Mouse (Mus musculus) erythroblast, embryonic 14.5 days (primary cell): Measurements from ENCODE around the gene Neil3. TPM values are rescaled to one million over a fixed set of nuclear protein-coding genes. Genes with fewer than 3 reads are reported as not detected.

Source experiments
- H3K27me3 ChIP-seq: 2 replicates; pipeline ENCODE4 v1.6.1; 2012; ENCODE audit warnings: inconsistent platforms; ENCODE audit not compliant: control insufficient read depth
- H3K36me3 ChIP-seq: 2 replicates; pipeline ENCODE4 v1.6.1; 2012; ENCODE audit warnings: mild to moderate bottlenecking, inconsistent platforms; ENCODE audit not compliant: control insufficient read depth
- H3K4me1 ChIP-seq: 2 replicates; pipeline ENCODE4 v1.6.1; 2012; ENCODE audit warnings: inconsistent platforms; ENCODE audit not compliant: control insufficient read depth
- H3K4me3 ChIP-seq: replicated peaks from 2 replicates; pipeline ENCODE3; 2012; ENCODE audit warnings: moderate library complexity, mild to moderate bottlenecking, inconsistent platforms
- H3K9me3 ChIP-seq: 2 replicates; pipeline ENCODE4 v1.6.1; 2012; ENCODE audit warnings: low read length, inconsistent platforms, mixed read lengths; ENCODE audit not compliant: control insufficient read depth
- GATA1 ChIP-seq: IDR thresholded peaks from 2 replicates; pipeline ENCODE4 v1.6.1; 2012; ENCODE audit warnings: low read length, inconsistent platforms, mixed read lengths
- TAL1 ChIP-seq: IDR thresholded peaks from 3 replicates; pipeline ENCODE4 v1.6.1; 2012; ENCODE audit warnings: low read length, inconsistent platforms, mixed read lengths
- polyA plus RNA-seq: library from polyadenylated mRNA; stranded (reverse); fragments of >175 nt; gene quantifications from 2 replicates; pipeline ENCODE4 v1.2.3, GENCODE M21; 2012

Neil3 gene
- polyA plus RNA-seq, 1 experiment = 1.4 TPM

DNA sequence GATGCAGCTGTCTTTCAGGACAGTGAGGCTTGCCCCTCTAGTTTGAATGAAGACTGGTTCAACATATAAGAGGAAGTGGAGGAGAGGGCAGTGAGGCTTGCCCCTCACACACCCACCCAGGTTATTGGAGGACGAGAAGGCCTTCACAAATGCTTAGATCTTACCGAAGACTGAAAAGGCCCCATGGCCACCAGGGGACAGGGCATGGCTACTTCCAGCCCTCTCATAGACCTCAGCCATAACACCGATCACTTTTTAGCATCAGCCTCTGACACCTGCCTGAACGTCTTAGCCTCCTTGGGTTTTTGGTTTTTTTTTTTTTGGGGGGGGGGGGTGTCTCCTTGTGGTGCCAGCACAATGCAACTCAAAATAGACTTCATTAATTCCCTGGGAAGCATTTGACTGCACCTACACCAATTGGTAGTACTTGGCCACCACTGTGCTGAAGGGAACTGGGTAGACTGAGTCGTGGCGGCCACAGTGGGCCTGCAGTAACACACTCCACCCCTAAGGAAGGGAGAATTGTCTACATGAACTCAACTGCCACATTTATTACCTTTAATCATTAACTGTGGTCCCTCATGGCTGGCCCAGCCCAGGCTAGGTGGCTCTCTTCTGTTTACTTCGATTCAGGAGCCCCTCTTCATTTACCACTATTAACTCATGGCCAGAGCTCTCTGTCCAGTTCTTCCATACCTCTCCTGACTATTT is 25.1 kb downstream of the Neil3 start:
- H3K27me3 ChIP-seq = no peaks in the 10 kb centered on the region
- H3K4me1 ChIP-seq = no peaks in the 10 kb centered on the region
- TF ChIP-seq GATA1 = no peak
- TF ChIP-seq TAL1 = no peak
- no peak overlapping the region for H3K4me3 ChIP-seq
- H3K36me3 ChIP-seq = peaks cover 62% of the 10 kb centered on the region
- no peaks in the 10 kb centered on the region for H3K9me3 ChIP-seq

DNA sequence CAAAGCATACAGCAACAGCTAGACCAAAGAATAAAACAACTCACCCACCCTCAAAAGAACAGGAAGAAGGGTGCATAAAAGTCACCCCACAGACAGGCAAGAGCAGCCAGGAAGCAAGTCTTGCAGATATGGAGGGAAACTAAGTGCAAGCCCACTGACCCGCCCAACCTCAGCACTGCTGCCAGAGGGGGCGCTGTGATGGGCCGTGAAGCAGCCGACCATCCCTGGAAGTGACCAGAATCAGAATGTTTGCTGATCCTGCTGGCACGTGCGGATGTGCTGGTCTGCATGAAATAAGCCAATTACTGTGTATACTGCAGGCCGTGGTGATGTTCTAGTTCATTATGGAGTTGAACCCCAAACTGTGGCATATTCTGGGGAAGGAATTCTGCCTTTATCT is 26.6 kb downstream of the Neil3 start:
- H3K36me3 ChIP-seq = peaks cover 70% of the 10 kb centered on the region
- TF ChIP-seq TAL1 = no peak
- no peak for TF ChIP-seq GATA1
- no peaks in the 10 kb centered on the region for H3K9me3 ChIP-seq
- H3K4me3 ChIP-seq = no peak overlapping the region
- H3K27me3 ChIP-seq = no peaks in the 10 kb centered on the region
- H3K4me1 ChIP-seq = no peaks in the 10 kb centered on the region

DNA sequence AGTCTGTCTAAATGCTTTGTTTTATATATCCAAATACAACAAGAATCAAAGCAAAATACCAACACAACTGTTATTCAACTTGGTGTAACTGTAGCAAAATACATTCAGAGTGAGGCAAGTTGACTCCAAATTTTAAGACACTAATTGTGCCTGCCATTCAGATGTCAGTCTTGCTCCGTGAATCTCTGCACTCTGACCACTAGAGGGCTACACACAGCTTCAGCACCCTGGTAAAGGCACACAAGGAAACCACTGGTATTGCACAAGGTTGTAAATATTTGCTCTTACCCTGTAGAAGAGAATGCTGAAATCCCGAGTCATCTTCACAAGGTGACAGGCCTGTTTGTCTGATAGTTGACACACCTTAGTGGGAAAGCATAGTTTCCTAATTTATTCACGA is 31.8 kb downstream of the Neil3 start:
- H3K36me3 ChIP-seq = peaks cover 89% of the 10 kb centered on the region
- H3K27me3 ChIP-seq = no peaks in the 10 kb centered on the region
- TF ChIP-seq GATA1 (no peak), TAL1 (no peak)
- no peaks in the 10 kb centered on the region for H3K4me1 ChIP-seq
- no peak overlapping the region for H3K4me3 ChIP-seq
- no peaks in the 10 kb centered on the region for H3K9me3 ChIP-seq

DNA sequence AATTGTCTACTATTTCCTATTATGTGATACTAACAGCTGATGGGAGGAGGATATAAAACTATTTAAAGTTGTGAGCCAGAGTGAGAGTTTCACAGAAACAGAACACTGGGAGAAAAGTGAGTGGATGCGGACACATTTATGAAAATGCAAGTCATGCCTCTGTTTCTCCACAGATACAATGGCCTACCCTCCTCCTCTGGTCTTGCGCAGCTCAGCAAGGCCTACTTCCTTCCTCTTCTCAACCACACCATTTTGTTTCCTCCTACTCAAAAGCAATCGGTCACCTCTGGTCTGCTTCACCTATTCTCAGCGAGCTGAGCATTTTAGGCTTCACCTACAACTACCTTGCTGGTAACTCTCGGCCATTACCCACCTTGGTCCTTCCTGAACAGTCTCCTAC is 34.0 kb downstream of the Neil3 start:
- H3K4me3 ChIP-seq = no peak overlapping the region
- TF ChIP-seq GATA1 (no peak), TAL1 (no peak)
- peaks cover 92% of the 10 kb centered on the region for H3K36me3 ChIP-seq
- H3K9me3 ChIP-seq = no peaks in the 10 kb centered on the region
- H3K4me1 ChIP-seq = no peaks in the 10 kb centered on the region
- no peaks in the 10 kb centered on the region for H3K27me3 ChIP-seq

DNA sequence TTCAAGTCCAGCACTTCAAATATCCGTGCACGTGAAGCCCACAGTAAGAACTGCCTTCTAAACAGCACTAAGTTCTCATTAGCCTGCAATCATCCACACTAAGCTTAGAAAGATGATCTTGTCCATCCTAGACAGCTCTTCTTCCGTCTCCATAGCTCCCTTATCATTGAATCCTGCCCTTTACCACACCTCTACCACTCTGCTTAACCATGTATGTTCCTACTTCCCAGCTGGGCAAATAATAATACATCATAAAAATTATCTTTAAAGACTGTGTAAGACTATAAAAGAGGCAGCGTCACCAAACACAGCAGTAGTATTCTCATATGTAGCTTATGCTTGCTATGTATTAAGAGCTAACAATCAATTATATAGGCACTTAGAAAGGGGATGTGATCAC is 35.2 kb downstream of the Neil3 start:
- Histone ChIP-seq H3K9me3 (no peaks in the 10 kb centered on the region), H3K36me3 (peaks cover 92% of the 10 kb centered on the region), H3K27me3 (no peaks in the 10 kb centered on the region), H3K4me3 (no peak overlapping the region), H3K4me1 (no peaks in the 10 kb centered on the region)
- TF ChIP-seq TAL1 (no peak), GATA1 (no peak)

DNA sequence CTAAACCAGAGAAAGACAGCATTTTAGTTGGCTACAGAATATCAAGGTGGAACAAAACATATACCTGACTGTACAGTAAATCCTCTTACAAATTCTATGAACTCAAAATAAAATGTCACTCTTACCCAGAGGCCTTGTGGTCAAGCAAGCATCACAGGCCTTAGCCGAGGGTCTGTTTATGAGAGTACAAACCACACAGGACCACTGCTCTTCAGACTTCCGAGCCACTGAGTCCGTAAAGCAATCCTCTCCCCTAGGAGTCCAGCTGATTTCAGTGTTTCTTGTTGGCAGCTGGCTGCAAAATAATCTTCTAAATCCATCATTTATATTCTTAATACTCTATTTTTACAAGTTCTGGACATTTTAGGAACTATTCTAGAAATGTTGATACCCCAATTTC is 38.0 kb downstream of the Neil3 start:
- H3K9me3 ChIP-seq = no peaks in the 10 kb centered on the region
- peaks cover 94% of the 10 kb centered on the region for H3K36me3 ChIP-seq
- no peaks in the 10 kb centered on the region for H3K4me1 ChIP-seq
- TF ChIP-seq GATA1 (no peak), TAL1 (no peak)
- H3K27me3 ChIP-seq = no peaks in the 10 kb centered on the region
- H3K4me3 ChIP-seq = no peak overlapping the region

DNA sequence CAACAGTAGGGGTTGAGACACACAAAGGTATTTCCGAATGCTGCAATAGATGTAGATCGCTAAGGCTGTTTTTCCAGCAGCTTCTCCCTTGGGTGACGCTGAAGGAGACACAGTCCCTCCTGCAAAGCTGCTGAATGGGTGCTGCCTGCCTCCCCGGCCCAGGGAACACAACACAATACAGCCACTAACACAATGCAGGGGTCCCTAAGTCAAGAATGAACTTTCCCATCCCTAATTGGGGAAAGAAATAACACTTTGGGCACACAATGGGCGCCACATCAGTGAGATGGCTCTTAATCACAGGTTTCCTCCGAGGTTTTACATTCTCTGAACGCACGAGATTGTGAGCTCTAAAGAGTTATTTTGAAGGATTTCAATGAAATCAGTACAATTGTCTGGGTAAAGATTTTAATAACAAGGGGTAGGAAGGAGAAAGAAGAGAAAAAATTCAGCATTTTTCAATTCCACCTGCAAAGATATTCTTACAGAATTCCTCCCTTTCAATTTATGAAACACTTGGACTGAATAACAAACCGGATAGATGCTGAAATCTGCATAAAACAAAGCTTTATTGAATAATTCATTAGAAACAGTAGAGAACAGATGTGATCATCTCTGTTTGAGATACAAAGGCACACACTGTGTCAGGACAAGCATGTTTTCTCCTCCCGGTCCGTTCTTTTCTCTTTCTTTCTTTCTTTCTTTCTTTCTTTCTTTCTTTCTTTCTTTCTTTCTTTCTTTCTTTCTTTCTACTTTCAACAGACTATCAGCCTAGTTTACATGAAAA is 38.6 kb downstream of the Neil3 start:
- H3K4me1 ChIP-seq = no peaks in the 10 kb centered on the region
- H3K4me3 ChIP-seq = no peak overlapping the region
- no peaks in the 10 kb centered on the region for H3K9me3 ChIP-seq
- TF ChIP-seq GATA1 = no peak
- no peak for TF ChIP-seq TAL1
- no peaks in the 10 kb centered on the region for H3K27me3 ChIP-seq
- H3K36me3 ChIP-seq = peaks cover 94% of the 10 kb centered on the region

DNA sequence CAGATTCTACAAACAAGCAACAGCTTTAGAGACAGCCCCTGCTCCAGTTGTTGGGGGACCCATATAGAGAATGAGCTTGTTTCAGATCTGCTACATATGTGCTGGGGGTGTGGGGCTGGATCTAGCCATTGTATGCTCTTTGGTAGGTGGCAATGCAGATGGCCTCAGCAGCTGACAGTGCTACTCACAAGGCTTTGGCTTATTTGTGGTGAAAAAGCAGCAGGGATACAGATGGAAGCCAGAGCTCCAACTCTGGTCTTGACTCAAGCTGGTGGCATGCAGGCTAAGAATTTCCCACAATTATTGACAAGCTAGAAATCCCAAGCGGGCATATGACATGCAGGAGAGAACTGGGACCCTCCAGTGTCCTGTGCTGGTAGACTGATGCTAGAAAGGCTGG is 40.8 kb downstream of the Neil3 start:
- H3K36me3 ChIP-seq = peaks cover 86% of the 10 kb centered on the region
- H3K4me1 ChIP-seq = no peaks in the 10 kb centered on the region
- no peak overlapping the region for H3K4me3 ChIP-seq
- H3K9me3 ChIP-seq = no peaks in the 10 kb centered on the region
- TF ChIP-seq TAL1 (no peak), GATA1 (no peak)
- H3K27me3 ChIP-seq = no peaks in the 10 kb centered on the region

DNA sequence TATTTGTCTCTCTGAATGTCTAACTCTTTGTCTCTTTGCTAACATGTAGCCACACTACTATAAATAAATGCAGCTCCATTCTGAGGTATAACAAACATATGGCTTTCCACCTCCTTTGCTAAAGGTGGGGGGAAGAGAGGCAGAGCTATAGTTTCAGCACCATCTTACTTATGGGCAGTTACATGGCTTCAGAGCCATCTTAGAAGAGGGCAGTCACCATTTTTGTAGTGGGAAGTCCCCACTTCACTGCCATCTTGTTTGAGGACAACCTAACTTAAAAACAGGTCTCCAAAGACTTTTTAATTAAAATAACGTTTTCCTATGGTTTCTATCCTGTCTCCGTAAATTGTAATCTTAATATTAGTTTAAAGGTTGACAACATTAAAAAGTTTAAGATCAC is 47.1 kb downstream of the Neil3 start:
- TF ChIP-seq TAL1 = no peak
- TF ChIP-seq GATA1 = no peak
- Histone ChIP-seq H3K36me3 (peaks cover 74% of the 10 kb centered on the region), H3K4me1 (no peaks in the 10 kb centered on the region), H3K9me3 (no peaks in the 10 kb centered on the region), H3K4me3 (no peak overlapping the region), H3K27me3 (no peaks in the 10 kb centered on the region)
